Mouse (Mus musculus): ENCODE data around the gene Ldhal6b. TPM values are rescaled to one million over a fixed set of nuclear protein-coding genes. Genes with fewer than 3 reads are reported as not detected.

Gene Ldhal6b
- 0.20 and 0.35 TPM in 2 replicates for polyA plus RNA-seq (2012; rRNA removed; ENCODE audit: low replicate concordance)

DNA sequence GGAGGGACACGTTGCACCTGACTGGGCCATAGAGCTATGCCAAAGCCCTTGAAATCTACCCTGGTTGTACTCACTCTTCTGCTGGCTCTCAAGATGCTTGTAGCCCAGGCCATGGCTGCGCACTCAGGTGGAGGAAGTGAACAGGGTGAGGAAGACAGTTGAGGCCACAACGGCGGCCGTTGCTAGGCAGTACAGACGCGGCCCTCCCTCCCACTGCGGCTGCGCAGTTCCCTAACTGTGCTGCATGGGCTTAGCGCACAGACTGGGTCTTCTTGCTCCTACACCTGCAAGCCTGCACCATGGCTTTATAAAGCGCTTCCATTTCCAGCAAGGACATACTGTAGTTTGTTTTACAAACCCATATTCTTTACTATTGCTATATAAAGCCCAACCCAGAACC lies at the start of gene Ldhal6b:
Ldhal6b (minus strand) TSS at position 223 of the 400 bp plus-strand sequence.

DNA sequence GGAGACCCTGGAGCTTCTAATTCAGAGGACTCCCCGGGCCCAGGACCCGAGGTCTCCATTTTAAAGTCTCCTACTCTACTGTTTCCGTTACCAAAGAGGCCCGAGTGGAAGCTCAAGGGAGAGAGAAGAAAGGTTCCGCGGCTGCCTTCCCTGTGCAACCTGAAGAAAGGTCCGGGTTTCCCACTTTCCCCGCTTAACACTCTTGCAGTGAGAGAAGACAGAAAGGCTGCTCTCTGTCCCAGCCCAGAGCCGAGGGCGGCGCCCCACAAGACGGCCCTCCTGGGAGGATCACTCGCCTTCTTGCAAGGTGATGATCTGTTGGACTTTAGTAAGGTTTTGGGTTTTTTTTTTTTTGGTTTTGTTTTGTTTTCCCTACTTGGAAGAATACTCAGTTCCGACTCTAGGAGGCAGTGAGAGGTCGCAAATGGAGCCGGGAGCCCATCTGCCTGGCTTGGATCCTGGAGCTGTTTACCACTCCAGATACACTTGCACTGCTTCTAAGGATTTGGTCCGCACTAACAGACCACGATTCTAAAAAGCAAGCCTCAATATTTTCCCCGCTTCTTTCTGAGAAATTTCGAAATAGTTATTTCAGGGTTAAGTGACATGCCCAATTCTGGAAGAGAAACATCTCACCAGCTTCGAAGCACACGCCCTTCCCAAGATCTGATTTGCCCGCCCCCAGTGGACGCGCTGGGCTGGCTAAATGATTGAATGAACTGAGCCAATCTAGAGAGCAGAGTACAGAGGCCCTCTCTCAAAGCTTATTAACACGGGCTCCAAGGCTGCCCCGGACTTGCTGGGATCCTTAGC lies 21.8 kb upstream of the Ldhal6b start, which contains the start of gene Tmem242:
Tmem242 (minus strand) TSS at position 101 of the 813 bp plus-strand sequence.

Other genes with a start within 250 kb of the Ldhal6b start
- 4.0 and 6.6 TPM in 2 replicates for gene Tmem242, start 21.5 kb upstream of the Ldhal6b start, polyA plus RNA-seq (2012; rRNA removed; ENCODE audit: low replicate concordance)
- 1.6 and 4.0 TPM in 2 replicates for gene Zdhhc14, start 73.8 kb upstream of the Ldhal6b start, polyA plus RNA-seq (2012; rRNA removed; ENCODE audit: low replicate concordance)